In the genomic region with DNA sequence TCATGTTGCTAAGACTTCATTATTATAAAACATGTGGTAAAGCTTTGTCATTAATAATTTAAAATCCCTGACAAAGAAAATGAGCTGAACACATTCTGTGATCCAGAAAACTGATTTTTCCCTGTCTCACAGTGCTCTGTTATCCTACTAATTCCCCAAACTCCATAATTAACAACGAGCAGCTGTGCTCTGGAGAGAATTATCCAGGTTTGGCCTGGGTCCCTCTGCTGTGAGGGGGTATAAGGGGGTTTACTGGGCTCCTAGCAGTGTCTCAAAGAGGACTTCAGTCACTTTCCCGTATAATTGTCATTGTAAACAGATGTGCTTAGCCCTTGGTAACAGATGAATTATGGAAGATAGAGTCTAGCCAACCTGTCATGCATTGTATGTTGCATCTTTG, we compare ENCODE assay signal across 19 mouse cellular contexts.
DNase-seq lines count a peak whose midpoint lies in the region; ATAC-seq and TF ChIP-seq lines count a peak whose summit lies in the region.
"Had no signal": no experiment of that assay in that cellular context is flagged by ENCODE, and none has a peak within 500 bp of the region (broad histone marks: within the 10 kb centered on the region; RNA-seq: fewer than 3 reads in every experiment).

No protein-coding gene starts in this region.

- ATAC-seq in midbrain, embryonic 12.5 days (ENCODE audit: low FRiP score, low read depth), result peak; percentile 35; the same call in 1 of the 2 replicates
- no peak for ATAC-seq in midbrain, postnatal 0 days (ENCODE audit: low FRiP score)
- no peak for ATAC-seq in midbrain, embryonic 14.5 days (ENCODE audit: low FRiP score, low TSS enrichment)
- no peak for ATAC-seq in stomach, postnatal 0 days (ENCODE audit: low FRiP score, low TSS enrichment)

- TF ChIP-seq EP300 in stomach, postnatal 0 days (optimal IDR thresholded peaks at IDR 0.05), result no peak

- 52% methylated on average over 2 of the region's 2 CpGs for WGBS in midbrain, embryonic 12.5 days
- WGBS in midbrain, postnatal 0 days, result 14% methylated on average over 2 of the region's 2 CpGs
- 28% methylated on average over 2 of the region's 2 CpGs for WGBS in midbrain, embryonic 14.5 days
- 54% methylated on average over 2 of the region's 2 CpGs for WGBS in stomach, postnatal 0 days

- peaks cover 31% of the 10 kb centered on the region for H3K4me1 ChIP-seq in midbrain, embryonic 12.5 days
- peaks cover 5% of the 10 kb centered on the region for H3K4me1 ChIP-seq in midbrain, postnatal 0 days (ENCODE audit: insufficient read depth, low read length)
- H3K4me1 ChIP-seq in midbrain, embryonic 14.5 days (ENCODE audit: control insufficient read depth, insufficient read depth, low read length), result peaks cover 39% of the 10 kb centered on the region
- no peaks in the 10 kb centered on the region for H3K4me1 ChIP-seq in stomach, postnatal 0 days (replicated peaks; ENCODE audit: control insufficient read depth, insufficient read depth)
- H3K4me1 ChIP-seq: liver, embryonic 15.5 days had no signal

- intact Hi-C loops in heart, postnatal 25 days (cut with DNase I), result no loop called here

- H3K27ac ChIP-seq in midbrain, embryonic 12.5 days (replicated peaks), result peak overlapping the region; percentile 64
- no peak overlapping the region for H3K27ac ChIP-seq in midbrain, postnatal 0 days (ENCODE audit: low read depth, low read length)
- H3K27ac ChIP-seq in midbrain, embryonic 14.5 days (replicated peaks; ENCODE audit: low read depth, low read length), result peak overlapping the region; percentile 58
- H3K27ac ChIP-seq in stomach, postnatal 0 days (replicated peaks), result peak overlapping the region; percentile 1; the same call in 1 of the 2 replicates
- H3K27ac ChIP-seq: kidney, embryonic 15.5 days; left cerebral cortex, adult 2 months; limb, embryonic 12.5 days; liver, embryonic 15.5 days had no signal

- DNase-seq in heart, adult 11 months, result peak; percentile 70
- no peak for DNase-seq in heart, postnatal 25 days (ENCODE audit: low spot score)
- no peak for DNase-seq in midbrain, postnatal 0 days (ENCODE audit: low spot score)
- peak; percentile 35 for DNase-seq in midbrain, embryonic 14.5 days
- no peak for DNase-seq in stomach, postnatal 0 days (ENCODE audit: low spot score)
- no peak for DNase-seq in adrenal gland, postnatal 36 days
- DNase-seq in urinary bladder, adult 18-20 months (ENCODE audit: low spot score in 2 of 2), result no peak
- DNase-seq: cerebellum, adult 11 months; cerebellum, postnatal 36 days; lung, postnatal 10 days; right cerebral cortex, adult 18-20 months; spleen, adult 18-20 months; thymus, postnatal 4 days had no signal

- H3K36me3 ChIP-seq in midbrain, embryonic 12.5 days, result no peaks in the 10 kb centered on the region
- no peaks in the 10 kb centered on the region for H3K36me3 ChIP-seq in midbrain, postnatal 0 days (ENCODE audit: insufficient read depth, low read length)
- H3K36me3 ChIP-seq in midbrain, embryonic 14.5 days (ENCODE audit: control insufficient read depth, insufficient read depth, low read length), result no peaks in the 10 kb centered on the region
- H3K36me3 ChIP-seq in stomach, postnatal 0 days (ENCODE audit: control insufficient read depth, insufficient read depth, low read length), result no peaks in the 10 kb centered on the region
- H3K36me3 ChIP-seq: embryonic facial prominence, embryonic 13.5 days; kidney, embryonic 15.5 days; limb, embryonic 12.5 days; liver, embryonic 15.5 days had no signal

- H3K4me2 ChIP-seq in midbrain, embryonic 12.5 days (replicated peaks), result no peak overlapping the region
- no peak overlapping the region for H3K4me2 ChIP-seq in midbrain, postnatal 0 days (ENCODE audit: low read depth, low read length, poor library complexity, severe bottlenecking)
- H3K4me2 ChIP-seq in midbrain, embryonic 14.5 days (ENCODE audit: low read length), result no peak overlapping the region
- no peak overlapping the region for H3K4me2 ChIP-seq in stomach, postnatal 0 days (replicated peaks; ENCODE audit: low read depth)
- H3K4me2 ChIP-seq: embryonic facial prominence, embryonic 13.5 days; kidney, embryonic 15.5 days; limb, embryonic 12.5 days; liver, embryonic 15.5 days had no signal

- H3K27me3 ChIP-seq in midbrain, embryonic 12.5 days, result no peaks in the 10 kb centered on the region
- H3K27me3 ChIP-seq in midbrain, postnatal 0 days (ENCODE audit: insufficient read depth, low read length), result no peaks in the 10 kb centered on the region
- H3K27me3 ChIP-seq in midbrain, embryonic 14.5 days (ENCODE audit: control insufficient read depth, insufficient read depth, low read length), result no peaks in the 10 kb centered on the region
- no peaks in the 10 kb centered on the region for H3K27me3 ChIP-seq in stomach, postnatal 0 days (ENCODE audit: control insufficient read depth, insufficient read depth, low read length)
- H3K27me3 ChIP-seq: embryonic facial prominence, embryonic 13.5 days; kidney, embryonic 15.5 days; limb, embryonic 12.5 days; liver, embryonic 15.5 days had no signal

- H3K9me3 ChIP-seq in midbrain, embryonic 12.5 days, result no peaks in the 10 kb centered on the region
- H3K9me3 ChIP-seq in midbrain, postnatal 0 days (ENCODE audit: low read length), result no peaks in the 10 kb centered on the region
- H3K9me3 ChIP-seq in midbrain, embryonic 14.5 days (ENCODE audit: control insufficient read depth, low read length), result no peaks in the 10 kb centered on the region
- H3K9me3 ChIP-seq in stomach, postnatal 0 days (ENCODE audit: control insufficient read depth, low read length), result no peaks in the 10 kb centered on the region
- H3K9me3 ChIP-seq: embryonic facial prominence, embryonic 13.5 days; kidney, embryonic 15.5 days; limb, embryonic 12.5 days; liver, embryonic 15.5 days had no signal

- no peak overlapping the region for H3K9ac ChIP-seq in midbrain, embryonic 12.5 days (replicated peaks)
- H3K9ac ChIP-seq in midbrain, postnatal 0 days (replicated peaks; ENCODE audit: low read length, poor library complexity, severe bottlenecking), result no peak overlapping the region
- no peak overlapping the region for H3K9ac ChIP-seq in midbrain, embryonic 14.5 days (replicated peaks; ENCODE audit: low read length)
- H3K9ac ChIP-seq in stomach, postnatal 0 days (ENCODE audit: low read length), result no peak overlapping the region
- H3K9ac ChIP-seq: embryonic facial prominence, embryonic 13.5 days; kidney, embryonic 15.5 days; limb, embryonic 12.5 days; liver, embryonic 15.5 days had no signal

- H3K4me3 ChIP-seq in midbrain, embryonic 12.5 days, result no peak overlapping the region
- no peak overlapping the region for H3K4me3 ChIP-seq in midbrain, postnatal 0 days (ENCODE audit: low read depth, low read length)
- no peak overlapping the region for H3K4me3 ChIP-seq in midbrain, embryonic 14.5 days (replicated peaks; ENCODE audit: low read depth, low read length)
- no peak overlapping the region for H3K4me3 ChIP-seq in stomach, postnatal 0 days (ENCODE audit: low read depth, low read length)
- H3K4me3 ChIP-seq: embryonic facial prominence, embryonic 13.5 days; kidney, embryonic 15.5 days; left cerebral cortex, adult 2 months; limb, embryonic 12.5 days; liver, embryonic 15.5 days had no signal

- no peak for TF ChIP-seq CTCF in midbrain, postnatal 0 days (IDR thresholded peaks at IDR 0.05)
- TF ChIP-seq CTCF in stomach, postnatal 0 days (IDR thresholded peaks at IDR 0.05; ENCODE audit: low read depth), result no peak

Comparison
In these comparisons a context has a peak if more than half of its experiments do, and no peak if none do; other contexts are left out.
1. DNase-seq: peak in heart, adult 11 months (single experiment) and midbrain, embryonic 14.5 days (single experiment); none in heart, postnatal 25 days (single experiment), midbrain, postnatal 0 days (single experiment), stomach, postnatal 0 days (single experiment), adrenal gland, postnatal 36 days (0 of 2) and urinary bladder, adult 18-20 months (0 of 2).